Mouse (Mus musculus) forelimb bud, embryonic 11.5 days (tissue): ENCODE results near the gene Afap1.
A peak's percentile ranks its signal among the peaks of the same experiment; 100 is the strongest.

Experiments
- DNase-seq: peaks from one replicate; pipeline ENCODE4 v3.0.0-alpha.2; 2012; ENCODE audit warnings: low read depth, low spot score

Afap1 gene

DNA sequence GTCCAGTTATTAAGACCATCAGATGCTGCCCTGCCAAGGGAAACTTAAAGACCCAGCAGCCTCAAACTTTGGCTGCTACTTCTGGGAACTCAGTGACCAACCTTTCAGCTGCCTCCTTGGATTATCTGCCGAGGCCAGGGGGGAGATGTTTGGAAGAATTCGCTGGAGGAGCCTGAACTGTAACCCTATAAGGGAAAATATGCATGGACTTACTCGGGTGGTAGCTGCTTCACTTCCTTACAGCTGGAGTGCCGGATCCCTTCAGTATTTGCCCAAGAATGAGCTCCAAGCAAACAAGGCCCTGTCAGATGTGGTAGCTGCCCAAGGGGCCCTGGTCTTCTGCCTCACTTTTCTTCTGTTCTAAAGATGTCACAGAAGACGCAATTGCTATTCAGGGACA, 38.2 kb downstream of the Afap1 start:
- no peak for DNase-seq

DNA sequence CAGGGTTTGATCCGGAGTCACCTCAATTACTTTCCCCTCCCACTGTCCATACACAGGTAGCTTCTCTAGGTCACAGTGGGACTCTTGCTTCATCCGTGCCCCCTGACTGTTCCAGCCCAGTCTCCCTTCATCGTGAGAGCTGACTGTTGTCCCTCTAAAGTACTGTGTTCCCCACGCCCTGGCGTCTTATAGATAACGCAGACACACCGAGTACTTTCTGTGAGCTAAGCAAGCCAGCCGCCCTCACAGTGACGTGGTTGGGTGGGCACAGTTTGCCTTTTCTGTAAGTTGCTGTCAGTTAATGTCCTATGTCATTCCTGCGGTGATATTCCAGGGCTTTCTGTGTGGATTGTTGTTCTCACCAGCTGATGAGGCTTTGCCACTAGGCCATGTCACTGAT, 39.9 kb downstream of the Afap1 start:
- DNase-seq, result no peak

DNA sequence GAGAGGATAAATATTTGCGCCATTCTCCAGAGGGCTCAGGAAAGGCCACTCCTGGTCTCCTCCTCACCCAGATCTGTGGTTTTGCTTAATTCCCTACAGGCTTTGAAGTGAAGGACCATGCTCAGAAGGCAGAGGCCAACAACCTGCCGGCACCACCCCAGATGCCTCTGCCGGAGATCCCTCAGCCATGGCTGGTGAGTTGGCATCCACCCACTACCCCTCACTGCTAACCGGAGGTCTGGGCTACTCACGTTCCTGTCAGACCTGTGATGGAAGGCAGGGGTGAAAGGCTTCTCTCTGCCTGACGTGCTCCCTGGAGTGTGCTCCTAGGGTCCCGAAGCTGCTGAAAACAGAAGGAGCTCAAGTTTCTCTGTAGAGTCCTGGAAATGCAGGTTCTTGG, 42.8 kb downstream of the Afap1 start:
- no peak for DNase-seq

DNA sequence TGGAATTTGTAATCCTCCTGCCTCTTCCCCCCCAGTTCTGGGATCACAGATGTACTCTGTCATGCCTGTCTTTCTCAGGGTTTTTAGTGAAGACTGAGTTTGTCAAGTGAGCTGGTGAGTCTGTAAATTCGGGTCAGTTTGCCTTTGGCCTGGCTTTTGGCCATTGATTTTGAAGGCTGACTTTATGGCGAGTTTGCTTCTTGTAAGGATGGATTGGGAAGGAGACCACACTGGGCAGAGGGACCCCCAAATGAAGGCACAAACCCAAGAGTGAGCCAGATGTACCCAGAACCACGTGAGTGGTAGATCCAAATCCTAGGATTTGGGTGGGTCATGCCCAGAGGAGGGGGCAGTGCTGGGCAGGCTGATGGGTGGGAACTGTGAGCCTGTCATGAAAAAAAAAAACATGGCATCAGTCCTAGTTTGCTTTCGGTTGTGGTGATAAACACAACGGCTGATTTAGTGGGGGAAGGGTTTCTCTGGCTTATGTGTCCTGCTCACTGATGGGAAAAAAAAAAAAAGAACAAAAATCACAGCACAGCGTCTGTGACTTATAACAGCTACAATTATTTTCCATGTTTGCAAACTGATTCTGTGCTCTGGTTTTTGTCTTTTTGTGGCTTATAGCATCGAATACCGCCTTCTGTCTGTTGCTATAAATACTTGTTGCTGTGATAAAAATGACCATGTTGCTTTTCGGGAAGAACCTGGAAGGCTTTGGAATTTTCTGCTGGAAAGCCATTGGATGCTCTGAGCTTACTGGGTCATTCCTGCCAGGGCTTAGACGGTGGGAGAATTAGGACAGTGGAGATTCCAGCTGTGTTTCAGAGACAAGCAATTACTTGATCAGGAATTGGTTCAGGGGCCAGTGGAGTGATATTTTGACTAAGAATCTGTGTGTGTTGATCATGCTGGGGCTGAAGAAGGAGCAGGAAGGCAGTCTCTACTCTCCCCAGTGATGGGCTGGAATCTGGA, 45.4 kb downstream of the Afap1 start:
- no peak for DNase-seq

DNA sequence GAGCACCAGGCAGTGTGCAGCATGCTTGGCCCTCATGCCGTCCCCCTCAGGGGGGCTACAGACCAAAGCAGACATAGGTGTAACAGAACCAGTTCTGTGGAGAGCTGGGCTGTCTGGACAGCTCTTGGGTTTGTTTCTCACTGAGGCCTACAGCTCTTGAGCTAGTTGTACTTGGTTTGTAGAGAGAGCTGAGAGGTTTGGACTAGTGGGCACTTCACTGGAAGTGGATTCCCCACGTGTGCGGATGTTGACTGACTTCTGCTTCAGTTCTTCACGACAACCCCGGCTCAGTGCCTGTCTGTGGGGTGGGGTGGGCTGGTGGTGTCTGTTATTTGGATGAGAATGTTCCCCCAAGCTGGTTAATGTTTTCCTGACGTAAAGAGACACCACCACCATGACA, 46.8 kb downstream of the Afap1 start:
- DNase-seq, result no peak

DNA sequence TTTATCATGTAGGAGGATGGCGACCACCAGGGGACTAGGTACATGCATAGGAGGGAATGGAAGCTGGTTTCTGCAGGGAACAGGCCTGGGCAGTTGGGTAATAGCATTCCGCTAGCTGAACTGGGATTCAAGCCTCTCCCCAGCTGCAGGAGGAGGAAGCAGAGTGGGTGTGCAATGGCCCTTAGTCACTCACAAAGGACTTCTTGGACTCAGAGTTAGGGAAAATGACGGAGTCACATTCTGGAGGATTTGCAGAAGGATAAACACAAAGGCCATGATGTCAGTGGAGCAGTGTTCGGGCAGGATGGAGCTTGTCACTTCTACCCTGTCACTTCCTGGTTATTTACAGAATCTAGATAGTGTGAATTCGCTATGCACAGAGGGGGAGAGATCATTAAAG, 50.4 kb downstream of the Afap1 start:
- no peak for DNase-seq

DNA sequence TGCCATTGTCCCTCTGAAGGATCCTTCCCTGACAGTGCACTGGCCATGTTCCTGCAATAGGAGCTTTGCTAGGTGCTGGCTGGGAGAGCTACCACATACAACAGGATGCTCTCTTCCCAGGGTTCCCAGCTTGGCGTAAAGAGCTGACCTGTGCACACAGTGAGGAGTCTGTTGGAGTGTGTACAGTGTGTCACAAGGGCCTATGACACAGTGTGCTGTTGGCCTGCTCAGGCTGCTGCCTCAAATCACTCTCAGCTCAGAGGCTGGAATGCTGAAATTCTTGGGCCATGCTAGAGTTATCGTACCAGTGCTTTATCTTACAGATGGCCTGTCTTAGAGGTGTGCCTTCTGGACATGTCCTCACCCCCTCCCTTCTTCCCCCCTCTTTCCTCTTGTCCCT, 53.7 kb downstream of the Afap1 start:
- no peak for DNase-seq

DNA sequence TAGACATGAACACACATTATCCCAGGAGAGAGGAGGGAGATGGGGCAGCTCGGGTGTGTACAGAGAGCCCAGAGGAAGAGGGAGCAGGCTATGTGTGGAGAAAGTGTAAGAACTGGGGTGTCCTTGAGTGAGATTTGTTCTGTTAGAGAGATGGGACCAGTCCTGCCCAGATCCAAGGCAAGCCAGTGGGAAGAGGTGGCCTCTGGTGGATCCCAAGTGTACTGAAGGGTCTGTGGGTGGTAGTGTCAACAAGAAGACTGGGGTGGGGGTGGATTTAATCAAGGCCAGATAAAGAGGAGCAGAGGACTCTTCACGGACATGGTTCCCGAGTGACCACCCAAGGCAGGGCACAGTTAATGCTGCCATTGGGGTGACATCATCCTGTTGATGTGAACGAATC, 54.3 kb downstream of the Afap1 start:
- DNase-seq, result no peak

DNA sequence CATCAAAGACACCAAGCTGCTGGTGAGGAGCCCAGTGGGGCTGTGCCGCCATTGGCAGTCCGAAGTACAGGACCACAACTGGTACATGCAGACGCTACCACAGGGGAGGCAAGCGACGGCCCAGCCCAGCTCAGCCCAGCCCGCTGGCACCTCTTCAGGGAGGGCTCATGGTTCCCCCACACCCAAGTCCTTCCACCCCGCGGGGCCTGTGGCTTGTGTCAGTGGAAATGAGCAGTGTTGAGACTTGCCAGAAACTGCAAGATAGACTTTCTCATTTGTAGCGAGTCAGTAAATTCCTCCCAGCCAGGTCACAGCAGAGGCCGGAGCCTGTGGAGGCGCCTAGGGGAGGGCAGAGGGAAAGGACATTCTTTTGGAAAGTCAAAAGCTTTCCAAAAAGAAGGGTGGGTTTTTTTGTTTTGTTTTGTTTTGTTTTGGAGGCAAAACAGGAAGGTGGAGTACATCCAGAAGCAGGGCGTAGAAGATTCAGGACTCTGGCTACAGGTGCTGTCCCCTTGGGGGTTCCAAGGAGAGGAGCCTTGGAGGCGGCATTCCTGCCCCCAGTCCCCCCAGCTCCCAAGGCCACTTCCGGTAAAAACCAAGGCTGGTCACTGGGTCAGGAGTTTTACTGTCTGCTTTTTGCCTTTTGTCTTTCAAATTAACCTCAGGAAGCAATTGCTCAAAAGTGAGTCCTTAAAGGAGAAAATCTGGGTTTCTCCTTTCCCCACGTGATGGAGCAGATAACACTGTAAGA, 55.3 kb downstream of the Afap1 start:
- no peak for DNase-seq

DNA sequence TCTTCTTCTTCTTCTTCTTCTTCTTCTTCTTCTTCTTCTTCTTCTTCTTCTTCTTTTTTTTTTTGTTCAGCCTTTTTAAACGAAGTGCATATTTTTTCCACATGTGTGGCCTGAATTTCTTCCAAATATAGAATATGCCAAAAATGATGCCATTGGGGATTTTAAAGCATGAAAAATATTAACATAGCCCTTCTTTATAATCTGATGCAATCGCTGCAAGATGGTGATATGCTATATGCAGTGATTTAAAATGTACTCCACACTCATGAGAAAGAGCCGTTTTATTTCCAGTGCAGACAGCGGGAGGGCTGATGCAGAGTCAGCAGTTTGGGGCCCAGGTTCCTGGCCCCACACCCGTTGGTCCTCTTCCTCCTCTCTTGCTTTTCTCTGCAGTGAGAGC, 55.9 kb downstream of the Afap1 start:
- DNase-seq, result no peak

DNA sequence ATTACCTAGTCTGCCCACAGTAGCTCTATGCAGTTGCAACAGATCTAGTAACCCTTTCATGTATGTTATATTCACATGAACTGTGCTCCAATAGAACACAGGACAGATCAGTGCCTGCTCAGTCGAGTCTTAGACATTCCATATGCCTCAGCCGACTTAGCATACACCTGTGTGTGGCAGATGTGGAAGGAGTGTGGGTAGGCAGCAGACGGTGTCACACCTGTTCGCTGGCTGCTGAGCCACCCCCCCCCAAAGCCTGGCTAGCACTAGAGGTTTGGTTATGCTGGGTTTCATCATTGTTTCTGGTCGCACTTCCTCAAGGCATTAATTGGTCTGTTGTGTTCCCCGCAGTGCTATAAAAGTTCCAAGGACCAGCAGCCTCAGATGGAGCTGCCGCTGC, 57.4 kb downstream of the Afap1 start:
- DNase-seq, result no peak

DNA sequence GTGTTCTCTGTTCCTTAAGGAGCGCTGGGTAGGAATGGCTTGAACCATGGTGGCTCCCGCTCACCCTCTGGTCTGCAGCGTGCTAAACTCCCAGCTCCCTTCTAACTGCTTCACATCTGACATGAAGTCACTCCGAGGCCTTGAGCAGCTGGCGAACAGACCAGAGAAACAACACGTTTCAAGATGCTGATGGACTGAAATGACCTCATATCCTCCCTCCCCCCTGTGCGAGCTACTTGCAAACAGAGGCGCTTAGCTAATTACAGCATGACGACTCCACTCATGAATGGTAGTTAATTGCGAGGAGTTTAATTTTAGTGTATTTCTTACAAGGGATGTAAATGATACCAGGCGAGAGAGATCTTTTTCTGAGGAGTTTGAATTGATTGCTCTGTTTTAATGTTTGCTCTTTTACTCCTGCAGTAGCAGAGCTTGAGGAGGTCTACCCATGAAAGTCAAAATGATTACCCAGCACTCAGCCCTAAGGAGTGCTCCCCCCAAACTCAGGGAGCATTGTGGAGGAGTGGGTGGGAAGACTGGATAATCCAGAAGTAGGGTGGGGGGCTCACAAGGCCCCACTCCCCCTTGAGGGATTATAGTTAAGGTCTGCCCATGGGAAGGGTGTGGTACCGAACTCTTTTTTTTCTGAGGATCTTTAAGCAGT, 61.1 kb downstream of the Afap1 start:
- no peak for DNase-seq

DNA sequence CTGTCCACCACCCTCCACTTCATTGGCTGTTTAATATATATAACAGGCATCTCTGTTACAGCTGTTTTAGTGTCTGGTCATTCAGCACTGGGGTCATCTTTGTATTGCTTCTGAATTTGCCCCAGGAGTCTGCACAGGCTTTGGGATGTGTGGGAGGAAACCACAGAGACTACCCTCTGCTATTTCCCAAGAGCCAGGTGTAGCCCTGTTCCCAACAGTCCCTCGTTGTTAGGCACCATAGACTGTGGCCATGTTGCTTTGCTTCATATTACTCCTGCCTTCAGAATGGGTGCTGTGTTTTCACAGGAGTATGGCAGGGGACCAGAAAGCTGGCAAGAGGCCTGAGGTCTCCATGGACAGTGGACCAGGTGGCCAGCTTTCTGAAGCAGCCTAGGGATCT, 63.1 kb downstream of the Afap1 start:
- no peak for DNase-seq

DNA sequence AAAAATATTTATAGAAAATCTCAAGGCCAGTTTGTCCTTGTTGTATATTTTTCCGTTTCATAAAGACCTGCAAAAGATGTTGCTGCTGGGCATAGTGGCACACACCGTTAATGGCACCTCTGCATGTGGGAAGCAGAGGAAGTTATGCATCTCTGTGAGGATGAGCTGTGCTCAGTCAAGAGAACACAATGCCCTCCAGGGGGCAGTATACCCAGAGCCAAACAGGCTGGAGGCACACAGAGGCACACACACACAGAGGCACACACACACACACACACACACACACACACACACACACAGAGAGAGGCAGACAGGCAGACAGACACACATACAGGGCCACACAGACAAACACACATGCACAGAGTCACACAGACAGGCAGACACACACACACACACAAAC, 65.6 kb downstream of the Afap1 start:
- DNase-seq, result no peak

DNA sequence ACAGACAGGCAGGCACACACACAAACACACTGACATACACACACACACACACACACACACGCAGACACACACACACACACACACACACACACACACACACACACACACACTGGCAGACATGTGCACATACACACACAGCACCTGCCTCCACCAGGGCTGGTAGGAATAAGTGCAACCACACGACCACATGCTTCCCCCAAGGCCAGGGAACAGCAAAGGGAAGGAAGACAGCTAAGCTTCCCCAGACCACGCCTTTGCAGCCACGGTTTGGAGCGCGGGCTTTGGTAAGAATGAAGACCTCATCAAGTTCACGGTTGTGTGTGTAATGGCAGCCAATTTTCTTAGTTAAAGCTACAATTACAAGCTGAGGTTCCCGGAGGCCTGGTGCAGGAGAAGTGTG, 67.0 kb downstream of the Afap1 start:
- DNase-seq, result no peak

DNA sequence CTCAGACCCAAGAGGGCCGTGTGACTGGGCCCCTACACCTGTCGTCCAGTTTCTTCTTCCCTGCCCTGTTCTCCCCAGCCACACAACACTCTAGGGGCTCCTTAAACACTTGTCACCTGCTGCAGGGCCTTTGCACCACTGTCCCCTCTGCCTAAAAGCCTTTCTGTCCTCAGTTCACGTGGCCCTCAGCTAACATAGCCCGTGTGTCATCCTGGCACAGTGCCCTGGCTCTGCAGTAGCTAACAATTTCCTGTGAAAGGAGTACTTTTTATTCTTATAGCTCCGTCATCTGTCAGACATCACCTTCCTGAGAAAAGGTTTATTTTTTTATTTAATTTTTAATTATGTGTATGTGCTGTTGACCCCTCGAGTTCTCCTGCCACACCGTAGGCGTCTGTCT, 68.2 kb downstream of the Afap1 start:
- DNase-seq, result no peak

DNA sequence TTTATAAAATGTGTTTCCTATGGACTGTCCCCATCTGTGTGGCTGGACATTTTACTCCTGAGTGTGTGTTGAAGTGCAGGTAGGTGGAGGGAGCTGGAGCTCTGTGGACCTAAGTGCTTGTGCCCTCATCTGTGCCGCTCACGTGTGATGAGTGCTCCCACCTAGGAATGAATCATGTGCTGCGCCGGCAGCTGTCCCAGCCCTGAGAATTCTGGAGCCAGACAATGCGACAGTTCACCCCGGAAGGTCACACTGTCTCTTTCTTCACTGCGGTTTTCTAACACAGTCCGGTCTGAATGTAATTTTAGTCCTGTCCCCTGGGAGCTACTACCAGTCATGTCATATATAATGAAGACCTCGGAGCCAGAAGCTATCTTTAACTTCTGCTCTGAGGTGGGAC, 70.5 kb downstream of the Afap1 start:
- DNase-seq, result no peak

DNA sequence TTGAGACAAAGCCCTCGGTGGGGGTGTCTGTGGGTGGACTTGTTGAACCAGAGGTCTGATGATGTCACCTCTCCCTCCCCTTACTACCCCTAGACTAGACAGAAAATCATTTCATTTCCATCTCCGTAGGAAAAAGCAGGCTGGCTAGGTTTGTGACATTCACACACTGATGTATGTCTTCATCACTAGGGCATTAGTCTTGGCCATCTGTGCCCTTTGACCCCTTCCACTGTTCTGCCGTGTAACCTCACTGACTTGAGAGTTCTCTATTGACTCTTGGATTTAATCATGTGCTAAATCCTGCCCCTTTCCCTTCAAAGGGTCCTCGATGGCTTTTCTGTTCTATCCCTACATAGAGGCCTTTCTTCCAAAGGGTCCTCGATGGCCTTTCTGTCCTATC, 71.9 kb downstream of the Afap1 start:
- DNase-seq, result no peak

DNA sequence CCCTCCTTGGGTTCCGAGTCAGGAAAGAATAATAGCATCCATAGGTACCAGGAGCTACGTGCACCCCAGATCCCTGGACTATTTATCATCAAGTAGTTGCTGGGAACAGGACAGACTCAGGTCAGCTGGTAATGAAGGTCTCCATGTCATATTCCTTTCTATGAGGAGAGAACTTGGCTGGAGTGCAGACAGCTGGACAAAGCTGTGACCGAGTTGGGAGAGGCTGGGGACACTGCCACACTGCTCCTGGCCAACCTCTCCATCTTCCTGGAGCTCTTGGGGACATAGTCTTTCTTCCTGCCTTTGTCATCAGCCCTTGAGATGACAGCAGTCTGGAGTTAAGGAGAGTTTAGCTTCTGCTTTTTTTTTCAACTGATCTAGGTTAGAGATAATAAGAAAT, 76.7 kb downstream of the Afap1 start:
- DNase-seq, result no peak

DNA sequence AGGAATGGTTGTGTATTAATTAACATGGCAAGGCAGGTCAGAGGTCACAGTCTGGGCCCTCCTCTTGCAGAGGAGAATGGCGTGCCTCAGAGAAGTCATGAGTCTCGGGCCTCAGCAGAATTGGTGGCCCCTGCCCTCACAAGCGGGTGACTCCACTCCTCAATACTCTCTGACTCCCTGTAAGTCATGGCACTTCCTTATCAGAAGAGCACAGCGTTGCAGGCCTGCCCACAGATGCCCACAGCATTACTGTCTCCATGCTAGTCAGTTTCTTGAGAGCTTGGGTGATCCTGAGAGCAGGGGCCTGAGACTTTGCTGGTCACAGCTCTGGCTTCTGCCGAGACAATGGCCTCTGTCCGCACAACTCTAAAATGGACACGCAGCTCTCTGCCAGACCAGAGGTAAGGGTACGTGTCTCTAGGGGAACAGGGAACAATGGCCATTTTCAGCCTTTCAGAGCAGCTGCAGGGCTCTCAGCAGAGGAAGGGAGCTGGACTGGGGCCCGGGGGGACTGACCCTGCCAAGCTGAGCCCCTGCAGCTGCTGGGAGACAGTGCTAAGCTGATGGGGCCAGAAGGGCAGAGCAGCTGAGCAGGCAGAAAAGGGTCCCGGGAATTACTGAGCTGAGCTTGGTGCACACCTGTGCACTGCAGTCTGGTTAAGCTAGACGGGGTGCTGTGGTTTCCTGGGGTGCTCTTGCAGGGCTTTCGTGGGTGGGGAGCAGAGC, 77.4 kb downstream of the Afap1 start:
- DNase-seq, result no peak

DNA sequence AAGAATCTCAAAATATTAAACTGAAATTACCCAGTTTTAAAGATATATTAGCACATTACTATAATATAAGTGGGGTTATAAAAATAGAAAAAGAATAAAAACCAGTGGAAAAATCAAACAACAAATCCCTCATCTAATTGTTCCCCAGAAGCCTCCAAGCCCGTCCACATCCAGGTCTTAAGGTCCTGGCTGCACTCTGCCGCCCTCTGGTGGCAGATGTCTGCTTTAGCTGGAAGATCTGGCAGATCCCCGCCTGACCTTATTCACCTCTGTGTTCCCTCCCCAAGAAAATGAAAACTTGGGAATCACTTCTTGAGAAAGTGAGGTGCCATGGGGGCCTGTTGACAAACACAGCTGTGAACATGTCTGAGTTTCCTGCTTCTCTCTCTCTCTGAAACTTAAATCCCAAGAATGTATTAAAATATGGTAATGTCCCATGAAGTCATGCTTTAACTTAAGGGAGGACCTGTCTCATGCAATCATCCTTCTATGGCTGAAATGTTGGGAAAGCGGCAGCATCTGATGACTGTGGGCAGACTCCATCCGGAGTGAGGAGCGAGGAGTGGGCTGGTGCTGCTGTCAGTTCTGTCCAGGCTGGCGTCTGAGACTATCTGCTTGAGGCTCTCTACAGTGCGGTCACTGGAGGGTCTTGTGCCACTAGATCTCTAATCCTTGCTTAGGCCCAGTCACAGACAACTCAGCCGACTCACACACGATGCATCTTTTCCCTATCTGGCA, 78.9 kb downstream of the Afap1 start:
- DNase-seq, result peak; percentile 71
